Mouse (Mus musculus): ENCODE data around the gene Med15. TPM values are rescaled to one million over a fixed set of nuclear protein-coding genes. Genes with fewer than 3 reads are reported as not detected.

Gene Med15
- polyA plus RNA-seq, 1 experiment from 2014 or later = 59.4 TPM

DNA sequence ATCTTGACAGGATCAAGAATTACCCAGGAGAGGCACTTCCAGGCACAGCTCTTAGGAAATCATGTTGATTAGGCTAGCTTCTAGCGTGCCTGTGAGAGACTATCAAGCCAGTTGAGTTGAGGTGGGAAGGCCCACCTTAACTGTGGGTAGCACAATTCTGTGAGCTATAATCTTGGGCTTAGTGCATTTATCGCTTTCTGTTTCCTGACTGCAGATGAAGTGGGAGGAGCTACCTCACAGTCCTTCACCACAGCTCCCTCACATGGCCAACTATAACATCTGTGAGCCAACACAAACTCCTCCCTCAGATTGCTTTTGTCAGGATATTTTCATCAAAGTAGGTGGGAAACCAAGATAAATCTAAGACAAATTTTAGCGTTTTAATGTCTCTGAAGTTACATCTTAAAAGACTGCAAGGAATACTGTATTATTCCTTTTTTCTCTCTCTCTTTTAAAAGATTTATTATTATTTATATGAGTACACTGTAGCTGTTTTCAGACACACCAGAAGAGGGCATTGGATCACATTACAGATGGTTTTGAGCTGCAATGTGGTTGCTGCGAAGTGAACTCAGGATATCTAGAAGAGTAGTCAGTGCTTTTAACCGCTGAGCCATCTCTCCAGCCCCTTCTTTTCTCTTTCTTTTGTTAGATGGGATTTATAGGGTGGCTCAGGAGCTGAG lies 5.4 kb downstream of the Med15 start:
- H3K27ac ChIP-seq = no peak overlapping the region
- H3K9me3 ChIP-seq = no peaks in the 10 kb centered on the region
- H3K27me3 ChIP-seq (replicated peaks) = no peaks in the 10 kb centered on the region
- 0 out of 2 replicates have a peak overlapping the region, but pooled peaks have one; percentile 6 for H3K4me2 ChIP-seq
- no peak overlapping the region for H3K4me3 ChIP-seq
- no peak overlapping the region for H3K9ac ChIP-seq
- H3K4me1 ChIP-seq = no peaks in the 10 kb centered on the region
- 14% methylated on average over 5 of the region's 5 CpGs for WGBS
- H3K36me3 ChIP-seq (replicated peaks) = no peaks in the 10 kb centered on the region
- ATAC-seq (replicated peaks) = no peak

DNA sequence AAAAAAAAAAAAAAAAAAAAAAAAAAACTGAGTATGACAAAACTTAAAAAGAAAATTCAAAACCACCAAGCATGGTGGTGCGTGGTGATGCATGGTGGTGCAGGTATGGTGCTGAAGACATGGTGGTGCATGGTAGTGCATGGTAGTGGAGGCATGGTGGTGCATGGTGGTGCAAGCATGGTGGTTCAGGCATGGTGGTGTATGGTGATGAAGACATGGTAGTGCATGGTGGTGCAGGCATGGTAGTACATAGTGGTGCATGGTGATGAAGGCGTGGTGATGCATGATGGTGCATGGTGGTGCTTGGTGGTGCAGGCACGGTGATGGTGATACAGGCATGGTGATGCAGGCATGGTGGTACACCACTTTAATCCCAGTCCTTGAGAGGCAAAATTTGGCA lies 8.2 kb downstream of the Med15 start:
- ATAC-seq (replicated peaks) = 0 out of 2 replicates have a peak, but pooled peaks have one; percentile 22

DNA sequence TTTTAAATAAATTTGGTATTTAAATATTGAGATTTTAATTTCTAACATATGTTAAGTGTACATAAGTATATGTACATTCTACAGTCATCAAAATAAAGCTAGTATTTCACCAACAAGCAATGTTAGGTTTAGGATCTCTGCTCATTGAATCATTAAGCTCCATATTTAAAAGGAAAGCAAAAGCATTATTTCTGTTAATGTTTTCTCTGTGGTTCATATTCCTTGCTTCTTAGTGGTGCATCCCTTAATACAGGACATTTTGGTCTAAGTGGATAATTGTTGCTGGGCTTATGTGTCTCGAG lies 9.4 kb downstream of the Med15 start:
- ATAC-seq (replicated peaks) = no peak
- H3K4me1 ChIP-seq = peaks cover 16% of the 10 kb centered on the region
- no peaks in the 10 kb centered on the region for H3K36me3 ChIP-seq (replicated peaks)
- H3K27me3 ChIP-seq (replicated peaks) = no peaks in the 10 kb centered on the region
- no peak overlapping the region; the same call in 1 of the 2 replicates for H3K27ac ChIP-seq
- H3K9me3 ChIP-seq = no peaks in the 10 kb centered on the region
- H3K9ac ChIP-seq = no peak overlapping the region
- peak overlapping the region; percentile 83 for H3K4me2 ChIP-seq
- WGBS = 98% methylated on average over 1 of the region's 1 CpGs
- H3K4me3 ChIP-seq = no peak overlapping the region

More for the DNA sequence above, 8.2 kb downstream of the Med15 start:
- H3K4me1 ChIP-seq = peaks cover 16% of the 10 kb centered on the region
- no peak overlapping the region for H3K4me3 ChIP-seq
- no peak overlapping the region for H3K9ac ChIP-seq
- H3K9me3 ChIP-seq = no peaks in the 10 kb centered on the region
- no peaks in the 10 kb centered on the region for H3K27me3 ChIP-seq (replicated peaks)
- 91% methylated on average over 3 of the region's 3 CpGs for WGBS
- no peak overlapping the region for H3K4me2 ChIP-seq
- H3K27ac ChIP-seq = no peak overlapping the region
- H3K36me3 ChIP-seq (replicated peaks) = no peaks in the 10 kb centered on the region

DNA sequence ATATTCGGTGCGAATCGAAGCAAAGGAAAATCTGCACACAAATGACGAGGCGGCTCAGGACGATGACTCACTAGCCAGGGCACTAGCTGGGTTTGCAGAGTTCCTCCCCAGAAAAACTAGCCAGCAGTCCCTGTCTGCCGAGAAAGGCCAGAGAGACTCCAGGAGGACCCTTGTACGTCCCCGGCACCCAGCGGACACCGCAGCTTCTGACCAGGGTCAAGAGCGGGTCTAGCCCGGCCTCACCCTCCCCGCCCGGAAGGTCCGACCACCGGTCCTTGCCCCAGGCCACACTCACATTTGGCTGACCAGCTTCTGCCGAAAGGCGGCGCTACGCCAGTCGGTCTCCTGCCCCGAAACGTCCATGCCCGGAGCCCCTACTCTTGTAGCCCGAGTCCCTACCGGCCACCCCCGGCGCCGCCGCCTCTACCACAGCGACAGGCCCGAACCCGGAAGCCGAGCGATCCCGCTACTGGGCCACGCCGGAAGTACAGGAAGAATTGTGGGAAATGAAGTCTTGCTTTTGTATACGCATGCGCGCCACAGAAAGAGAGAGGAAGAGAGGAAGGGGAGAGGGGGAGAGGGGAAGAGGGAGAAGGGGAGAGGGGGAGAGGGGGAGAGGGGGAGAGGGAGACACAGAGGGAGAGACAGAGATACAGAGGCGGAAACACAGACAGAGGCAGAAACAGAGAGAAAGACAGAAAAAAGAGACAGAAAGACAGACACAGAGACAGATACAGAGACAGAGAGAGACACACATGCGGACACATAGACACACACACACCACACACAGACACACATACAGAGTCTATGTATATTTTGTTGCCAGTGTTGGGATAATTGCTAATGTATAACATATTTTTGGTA lies 10.0 kb downstream of the Med15 start:
- H3K9ac ChIP-seq = peak overlapping the region; percentile 76
- peaks cover 16% of the 10 kb centered on the region for H3K4me1 ChIP-seq
- peak overlapping the region; percentile 83 for H3K4me2 ChIP-seq
- no peaks in the 10 kb centered on the region for H3K36me3 ChIP-seq (replicated peaks)
- H3K27me3 ChIP-seq (replicated peaks) = no peaks in the 10 kb centered on the region
- ATAC-seq (replicated peaks) = peak; percentile 93
- peak overlapping the region; percentile 73 for H3K27ac ChIP-seq
- peak overlapping the region; percentile 60 for H3K4me3 ChIP-seq
- H3K9me3 ChIP-seq = no peaks in the 10 kb centered on the region
- 1% methylated on average over 41 of the region's 44 CpGs for WGBS

DNA sequence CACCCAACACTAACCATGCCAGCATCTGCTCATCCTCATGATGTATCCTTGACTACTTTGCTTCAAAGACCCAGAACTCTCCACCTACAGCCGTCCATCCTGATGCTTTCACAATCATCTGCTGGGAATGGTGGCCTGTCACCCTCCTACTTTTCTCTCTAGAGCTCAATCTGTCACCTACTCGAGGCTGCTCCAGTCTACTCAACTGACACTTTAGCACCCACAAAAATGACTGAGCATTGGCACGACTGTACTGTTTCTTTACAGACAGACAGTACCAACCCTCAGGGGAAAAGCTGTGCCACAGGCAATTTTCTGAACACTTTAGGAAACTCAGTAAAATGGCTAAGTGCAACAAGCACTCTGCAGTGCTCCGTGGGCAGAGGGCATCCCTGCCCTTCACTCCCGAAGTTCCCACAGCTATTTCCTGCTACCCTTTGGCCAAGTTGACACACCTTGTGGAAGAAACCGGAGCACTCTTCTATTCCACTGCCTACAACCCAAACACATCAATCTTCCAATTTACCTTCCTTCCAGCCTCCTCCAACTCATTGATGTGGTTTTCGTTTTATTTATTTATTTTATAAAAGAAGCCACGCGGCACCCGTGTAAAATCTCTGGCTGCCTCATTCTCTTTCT lies 10.8 kb downstream of the Med15 start:
- H3K27ac ChIP-seq = peak overlapping the region; percentile 73
- no peaks in the 10 kb centered on the region for H3K27me3 ChIP-seq (replicated peaks)
- peak; percentile 25 for ATAC-seq (replicated peaks)
- WGBS = 7% methylated on average over 10 of the region's 10 CpGs
- H3K36me3 ChIP-seq (replicated peaks) = no peaks in the 10 kb centered on the region
- peak overlapping the region; percentile 60 for H3K4me3 ChIP-seq
- peak overlapping the region; percentile 83 for H3K4me2 ChIP-seq
- peaks cover 16% of the 10 kb centered on the region for H3K4me1 ChIP-seq
- H3K9ac ChIP-seq = peak overlapping the region; percentile 76
- H3K9me3 ChIP-seq = no peaks in the 10 kb centered on the region

DNA sequence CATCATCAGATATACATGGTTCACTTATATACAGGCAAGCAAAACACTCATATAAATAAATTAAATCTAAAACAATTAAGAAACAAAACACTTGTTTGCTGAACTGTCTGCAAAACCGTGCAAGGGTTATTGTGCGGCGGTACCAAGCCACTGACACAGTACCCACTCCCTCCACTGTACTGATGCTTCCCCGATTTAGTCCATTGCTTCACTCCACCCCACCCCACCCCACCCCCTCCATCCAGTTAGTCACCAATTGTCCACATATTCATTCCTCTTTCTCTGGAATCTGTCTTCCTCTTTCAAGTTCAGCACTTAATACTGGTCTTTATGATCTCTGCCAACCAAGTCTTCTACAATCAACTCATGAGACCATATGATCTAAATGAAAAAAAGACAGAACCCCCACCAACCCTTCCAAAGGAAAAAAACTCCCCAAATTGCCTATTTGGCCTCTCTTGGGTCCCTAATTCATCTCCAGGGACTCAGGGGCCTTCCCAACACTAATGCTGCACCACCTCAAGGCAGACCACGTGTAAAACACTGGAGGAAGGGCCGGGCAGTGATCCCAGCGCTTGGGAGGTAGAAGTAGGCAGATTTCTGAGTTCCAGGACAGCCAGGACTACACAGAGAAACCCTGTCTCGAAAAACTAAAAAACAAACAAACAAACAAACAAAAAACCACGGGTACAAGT lies 11.4 kb downstream of the Med15 start:
- WGBS = 73% methylated on average over 9 of the region's 9 CpGs
- Histone ChIP-seq H3K36me3 (replicated peaks) (no peaks in the 10 kb centered on the region), H3K4me2 (peak overlapping the region; percentile 83), H3K9me3 (no peaks in the 10 kb centered on the region), H3K27me3 (replicated peaks) (no peaks in the 10 kb centered on the region), H3K4me3 (peak overlapping the region; percentile 60), H3K4me1 (peaks cover 16% of the 10 kb centered on the region), H3K9ac (peak overlapping the region; percentile 76; the same call in 1 of the 2 replicates), H3K27ac (no peak overlapping the region)
- no peak for ATAC-seq (replicated peaks)

DNA sequence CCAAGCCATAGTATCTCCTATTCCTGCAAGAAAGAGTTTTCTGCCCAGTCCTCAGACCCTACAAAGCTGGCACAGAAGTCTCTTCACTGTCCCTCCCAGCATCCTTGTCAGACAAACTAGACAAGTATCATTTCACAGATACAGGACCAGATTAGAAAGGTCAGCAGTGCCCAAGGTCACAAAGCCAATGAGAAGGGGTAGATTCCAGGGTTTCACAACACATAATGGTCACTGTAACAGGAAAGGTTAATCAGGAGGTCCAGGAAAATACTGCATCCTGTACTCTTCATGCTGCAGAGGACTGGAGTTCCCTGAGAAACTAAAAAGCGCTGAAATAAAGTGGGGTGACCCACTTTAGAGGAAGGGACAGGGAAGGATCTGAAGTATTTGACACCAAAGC lies 14.9 kb downstream of the Med15 start:
- no peaks in the 10 kb centered on the region for H3K27me3 ChIP-seq (replicated peaks)
- no peak overlapping the region for H3K27ac ChIP-seq
- no peak overlapping the region for H3K4me3 ChIP-seq
- 90% methylated on average over 1 of the region's 1 CpGs for WGBS
- no peak overlapping the region for H3K4me2 ChIP-seq
- H3K36me3 ChIP-seq (replicated peaks) = no peaks in the 10 kb centered on the region
- H3K9me3 ChIP-seq = no peaks in the 10 kb centered on the region
- H3K9ac ChIP-seq = no peak overlapping the region
- H3K4me1 ChIP-seq = peaks cover 16% of the 10 kb centered on the region
- ATAC-seq (replicated peaks) = no peak

DNA sequence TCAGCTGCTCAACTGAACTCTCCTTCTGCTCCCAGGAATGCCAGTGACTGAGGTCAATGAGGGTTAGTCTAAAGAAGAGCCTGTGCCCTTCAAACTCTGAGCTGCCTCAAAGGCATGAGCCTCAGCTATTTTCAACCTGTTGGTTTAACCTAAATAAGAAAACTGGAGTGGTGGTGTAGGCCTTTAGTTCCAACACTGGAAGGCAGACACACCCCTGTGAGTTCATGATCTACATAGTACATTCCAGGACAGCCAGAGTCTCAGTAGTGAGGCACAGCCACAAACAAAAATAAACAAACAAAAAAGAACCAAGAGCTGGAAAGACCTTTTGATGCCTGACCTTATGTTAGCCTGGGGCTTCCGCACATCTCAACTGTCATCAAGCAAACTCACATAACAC lies 25.1 kb downstream of the Med15 start:
- H3K27me3 ChIP-seq (replicated peaks) = no peaks in the 10 kb centered on the region
- no peaks in the 10 kb centered on the region for H3K4me1 ChIP-seq
- 98% methylated on average over 1 of the region's 1 CpGs for WGBS
- no peak for ATAC-seq (replicated peaks)
- no peak overlapping the region for H3K4me2 ChIP-seq
- H3K27ac ChIP-seq = no peak overlapping the region
- no peaks in the 10 kb centered on the region for H3K9me3 ChIP-seq
- no peak overlapping the region for H3K9ac ChIP-seq
- peaks cover 2% of the 10 kb centered on the region; the same call in 1 of the 2 replicates for H3K36me3 ChIP-seq (replicated peaks)
- H3K4me3 ChIP-seq = no peak overlapping the region

DNA sequence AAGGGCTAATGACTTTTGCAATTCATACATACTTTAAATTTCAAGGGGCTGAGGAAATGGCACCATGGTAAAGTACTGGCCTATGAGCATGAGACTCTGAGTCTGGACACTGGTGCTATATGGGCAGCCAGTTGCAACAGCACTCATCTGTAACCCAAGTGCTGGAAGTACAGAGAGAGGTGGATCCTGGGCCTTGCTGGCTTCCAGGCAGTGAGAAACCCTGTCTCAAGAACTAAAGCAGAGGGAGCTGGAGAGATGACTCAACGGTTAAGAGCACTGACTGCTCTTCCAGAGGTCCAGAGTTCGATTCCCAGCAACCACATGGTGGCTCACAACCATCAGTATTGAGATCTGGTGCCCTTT lies 31.7 kb downstream of the Med15 start:
- ATAC-seq (replicated peaks) = no peak
- WGBS = 96% methylated on average over 2 of the region's 2 CpGs

DNA sequence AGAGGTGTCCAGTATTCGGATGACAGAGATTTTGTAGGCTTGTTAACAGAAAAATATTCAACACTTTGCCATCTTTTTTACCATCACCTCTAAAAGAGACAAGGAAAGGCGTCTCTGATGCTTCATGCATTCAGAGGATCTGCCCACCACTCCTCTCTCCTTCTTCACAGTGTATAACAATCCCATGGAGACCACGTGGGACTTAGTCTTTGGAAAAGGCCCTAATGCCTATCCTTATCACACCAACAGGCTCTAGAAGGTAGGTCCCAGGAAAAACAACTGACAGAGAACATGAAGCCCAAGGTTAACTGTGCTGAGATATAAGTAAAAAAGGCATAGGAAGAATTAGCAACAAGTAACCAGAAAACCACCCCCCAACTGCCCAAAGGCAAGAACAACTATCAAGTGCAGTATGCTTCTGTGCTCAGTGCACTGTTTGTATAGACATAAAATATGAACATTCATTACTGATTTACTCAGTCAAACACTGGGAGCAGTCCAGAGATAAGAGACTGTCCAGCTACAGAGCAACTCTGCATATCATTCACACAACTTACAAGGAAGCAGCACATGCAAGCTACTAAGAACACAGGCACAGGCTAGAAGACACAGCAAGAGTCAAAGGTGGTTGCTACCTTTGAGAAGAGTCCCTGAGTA lies 32.2 kb downstream of the Med15 start:
- no peaks in the 10 kb centered on the region for H3K27me3 ChIP-seq (replicated peaks)
- H3K4me2 ChIP-seq = no peak overlapping the region
- no peak for ATAC-seq (replicated peaks)
- WGBS = 92% methylated on average over 3 of the region's 3 CpGs
- H3K4me3 ChIP-seq = no peak overlapping the region
- no peak overlapping the region for H3K27ac ChIP-seq
- no peaks in the 10 kb centered on the region for H3K9me3 ChIP-seq
- peaks cover 29% of the 10 kb centered on the region for H3K36me3 ChIP-seq (replicated peaks)
- H3K9ac ChIP-seq = no peak overlapping the region
- no peaks in the 10 kb centered on the region for H3K4me1 ChIP-seq

More for the DNA sequence above, 31.7 kb downstream of the Med15 start:
- no peaks in the 10 kb centered on the region for H3K9me3 ChIP-seq
- H3K4me3 ChIP-seq = no peak overlapping the region
- peaks cover 26% of the 10 kb centered on the region for H3K36me3 ChIP-seq (replicated peaks)
- no peak overlapping the region for H3K9ac ChIP-seq
- no peaks in the 10 kb centered on the region for H3K27me3 ChIP-seq (replicated peaks)
- no peaks in the 10 kb centered on the region for H3K4me1 ChIP-seq
- H3K4me2 ChIP-seq = no peak overlapping the region
- no peak overlapping the region for H3K27ac ChIP-seq

DNA sequence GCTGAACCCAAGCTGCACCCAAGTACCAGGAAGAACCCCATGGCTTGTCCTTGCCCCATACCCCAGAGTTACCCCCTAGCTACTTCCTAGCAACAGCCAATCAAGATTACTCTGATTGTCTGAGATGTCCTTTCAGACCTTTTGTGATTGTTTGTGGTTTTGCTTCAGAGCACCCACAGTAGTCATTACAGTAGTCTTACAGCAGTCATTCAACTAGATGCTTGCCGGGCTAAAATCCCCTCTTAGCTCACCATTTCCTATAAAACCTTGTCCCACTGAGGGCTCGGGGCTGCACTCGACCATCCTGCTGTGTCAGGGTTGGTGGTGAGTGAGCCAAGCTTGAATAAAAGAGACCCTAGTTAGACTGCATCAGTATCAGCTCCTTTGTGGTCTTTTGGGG lies 37.8 kb downstream of the Med15 start:
- 83% methylated on average over 3 of the region's 3 CpGs for WGBS
- Histone ChIP-seq H3K4me2 (no peak overlapping the region), H3K4me3 (no peak overlapping the region), H3K27ac (no peak overlapping the region), H3K9ac (no peak overlapping the region), H3K4me1 (no peaks in the 10 kb centered on the region), H3K9me3 (no peaks in the 10 kb centered on the region), H3K27me3 (replicated peaks) (no peaks in the 10 kb centered on the region), H3K36me3 (replicated peaks) (peaks cover 24% of the 10 kb centered on the region)
- no peak for ATAC-seq (replicated peaks)

DNA sequence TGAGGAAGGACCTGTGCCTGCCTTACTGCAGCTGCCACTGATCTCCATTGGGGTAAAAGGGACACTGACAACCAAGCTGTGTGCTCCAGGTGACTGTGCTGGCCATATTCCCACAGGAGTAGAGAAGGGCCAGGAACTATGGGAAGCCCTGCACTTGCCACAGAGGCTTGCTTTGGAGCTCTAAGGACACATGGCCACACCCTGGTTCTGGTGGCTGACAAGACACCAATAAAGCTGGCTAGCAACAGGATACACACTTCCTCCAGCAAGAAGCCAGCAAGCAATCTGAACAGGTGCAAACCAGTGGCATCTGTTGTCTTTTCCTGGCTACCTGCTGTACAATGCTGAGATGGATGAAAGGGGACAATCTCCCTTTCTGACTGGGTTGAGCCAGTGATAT lies 62.8 kb downstream of the Med15 start:
- no peak overlapping the region for H3K4me3 ChIP-seq
- no peak overlapping the region for H3K4me2 ChIP-seq
- no peak overlapping the region for H3K27ac ChIP-seq
- ATAC-seq (replicated peaks) = no peak
- no peaks in the 10 kb centered on the region for H3K4me1 ChIP-seq
- peaks cover 44% of the 10 kb centered on the region for H3K36me3 ChIP-seq (replicated peaks)
- no peaks in the 10 kb centered on the region for H3K9me3 ChIP-seq
- no peaks in the 10 kb centered on the region for H3K27me3 ChIP-seq (replicated peaks)
- no peak overlapping the region for H3K9ac ChIP-seq
